Mouse (Mus musculus) liver, adult 2 months (tissue): ENCODE measurements around the gene Ppan. TPM values are rescaled to one million over a fixed set of nuclear protein-coding genes. Genes with fewer than 3 reads are reported as not detected.
A peak's percentile ranks its signal among the peaks of the same experiment; 100 is the strongest.

Experiments used
- DNase-seq: peaks from one replicate; pipeline ENCODE4 v3.0.0-alpha.2; 2011; ENCODE audit warnings: low read depth, low spot score; ENCODE audit errors: extremely low read depth
- H3K27ac ChIP-seq: fragments of 200-500 bp; replicated peaks from 2 replicates; pipeline ENCODE4 v1.5.1; 2012; ENCODE audit warnings: low read depth, mild to moderate bottlenecking, control low read depth, inconsistent platforms, low read length; ENCODE audit not compliant: insufficient read depth
- H3K27me3 ChIP-seq: fragments of 200-500 bp; 2 replicates; pipeline ENCODE4 v1.6.1; 2012; ENCODE audit warnings: mild to moderate bottlenecking, moderate library complexity, low read length, inconsistent platforms; ENCODE audit not compliant: control insufficient read depth, insufficient read depth
- H3K36me3 ChIP-seq: fragments of 200-500 bp; 2 replicates; pipeline ENCODE4 v1.6.1; 2012; ENCODE audit warnings: low read length, inconsistent platforms; ENCODE audit not compliant: control insufficient read depth, insufficient read depth
- H3K4me1 ChIP-seq: fragments of 200-500 bp; 2 replicates; pipeline ENCODE4 v1.6.1; 2011; ENCODE audit warnings: low read length; ENCODE audit not compliant: control insufficient read depth, insufficient read depth
- H3K4me3 ChIP-seq: fragments of 200-500 bp; 2 replicates; pipeline ENCODE4 v1.5.1; 2011; ENCODE audit warnings: low read depth, mild to moderate bottlenecking, control low read depth, low read length, moderate library complexity; ENCODE audit not compliant: insufficient read depth
- H3K79me2 ChIP-seq: fragments of 200-500 bp; 2 replicates; pipeline ENCODE4 v1.6.1; 2012; ENCODE audit warnings: inconsistent platforms, mild to moderate bottlenecking, low read length, moderate library complexity; ENCODE audit not compliant: control insufficient read depth, insufficient read depth
- H3K9ac ChIP-seq: fragments of 200-500 bp; 2 replicates; pipeline ENCODE4 v1.6.1; 2012; ENCODE audit warnings: low read depth, mild to moderate bottlenecking, control low read depth, inconsistent platforms, low read length
- CTCF ChIP-seq: fragments of 200-500 bp; IDR thresholded peaks from 2 replicates; pipeline ENCODE4 v1.5.1; 2011; ENCODE audit warnings: low read depth, low read length, control low read depth
- POLR2A ChIP-seq: fragments of 200-500 bp; IDR thresholded peaks from 2 replicates; pipeline ENCODE4 v1.6.1; 2011; ENCODE audit warnings: low read length, control low read depth; ENCODE audit not compliant: insufficient read depth; ENCODE audit errors: extremely low read depth
- WGBS: fragments of 180-500 bp; shearing (Covaris S2); methylation state at CpG from one replicate; pipeline ENCODE4 v1.1.7; 2018; 5-methylcytosine and 5-hydroxymethylcytosine counted together
- polyA plus RNA-seq: library from polyadenylated mRNA; depleted of rRNA; stranded (reverse); fragments of >200 nt; gene quantifications from 2 replicates; pipeline ENCODE4 v1.2.3, GENCODE M21; 2012
- total RNA-seq: library from RNA; depleted of rRNA; stranded (reverse); fragments of >200 nt; gene quantifications from 2 replicates; pipeline ENCODE4 v1.2.3, GENCODE M21; 2014

Ppan gene
- total and polyA plus RNA-seq, 2 experiments, result 6.5 to 69.6 TPM

DNA sequence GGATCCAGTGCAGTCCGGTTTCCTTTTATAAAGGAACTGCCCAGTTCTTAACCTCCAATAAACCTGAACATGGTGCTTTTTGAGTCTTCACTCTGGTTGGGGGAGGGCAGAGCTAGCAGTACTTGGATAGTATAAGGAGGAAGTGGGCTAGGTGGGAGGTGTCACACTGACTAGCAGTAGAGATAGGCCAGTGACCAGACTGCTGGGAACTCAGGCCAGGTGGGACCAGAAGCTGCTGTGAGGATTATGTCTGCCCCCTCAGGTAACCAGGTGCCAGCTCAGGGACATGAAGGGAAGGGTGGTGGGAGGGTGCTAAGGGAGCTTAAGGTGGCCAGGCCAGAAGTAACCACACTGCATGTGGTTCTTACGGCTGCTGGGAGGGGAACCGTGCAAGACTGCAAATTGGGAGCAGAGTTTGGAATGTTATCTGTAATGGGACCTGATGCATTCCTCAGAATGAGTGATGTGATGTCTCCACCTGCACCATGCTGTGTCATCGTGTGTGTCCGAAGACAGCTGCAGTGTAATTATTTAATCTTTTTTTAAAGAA, 4.2 kb downstream of the Ppan start:
- no peak for TF ChIP-seq CTCF
- Histone ChIP-seq H3K27me3 (no peaks in the 10 kb centered on the region), H3K4me3 (no peak overlapping the region), H3K79me2 (peaks cover 12% of the 10 kb centered on the region; the same call in 1 of the 2 replicates), H3K9ac (no peak overlapping the region), H3K4me1 (peaks cover 7% of the 10 kb centered on the region), H3K36me3 (peaks cover 15% of the 10 kb centered on the region), H3K27ac (no peak overlapping the region)
- 81% methylated on average over 5 of the region's 5 CpGs for WGBS
- DNase-seq, result peak; percentile 26

GRCm38 (mm10) chr9:20893069-20893468, 5.1 kb downstream of the Ppan start:
- H3K27ac ChIP-seq, result no peak overlapping the region
- 77% methylated on average over 5 of the region's 5 CpGs for WGBS
- H3K79me2 ChIP-seq, result peaks cover 20% of the 10 kb centered on the region; the same call in 1 of the 2 replicates
- peaks cover 15% of the 10 kb centered on the region for H3K36me3 ChIP-seq
- DNase-seq, result no peak
- no peaks in the 10 kb centered on the region for H3K27me3 ChIP-seq
- no peak overlapping the region for H3K9ac ChIP-seq
- peaks cover 12% of the 10 kb centered on the region for H3K4me1 ChIP-seq
- TF ChIP-seq CTCF (no peak), POLR2A (no peak)
- H3K4me3 ChIP-seq, result no peak overlapping the region

- H3K27ac ChIP-seq, result no peak overlapping the region
- WGBS, result 81% methylated on average over 13 of the region's 13 CpGs
- no peak overlapping the region for H3K4me3 ChIP-seq
- TF ChIP-seq POLR2A (no peak), CTCF (no peak)
- peaks cover 17% of the 10 kb centered on the region; the same call in 1 of the 2 replicates for H3K79me2 ChIP-seq
- H3K9ac ChIP-seq, result no peak overlapping the region
- DNase-seq, result no peak
- H3K4me1 ChIP-seq, result peaks cover 14% of the 10 kb centered on the region
- H3K27me3 ChIP-seq, result no peaks in the 10 kb centered on the region
- peaks cover 15% of the 10 kb centered on the region for H3K36me3 ChIP-seq
These were observed 5.8 kb downstream of the Ppan start for GRCm38 (mm10) chr9:20893590-20894343.

GRCm38 (mm10) chr9:20894629-20895028, 6.7 kb downstream of the Ppan start:
- Histone ChIP-seq H3K4me1 (peaks cover 14% of the 10 kb centered on the region), H3K79me2 (peaks cover 17% of the 10 kb centered on the region; the same call in 1 of the 2 replicates), H3K4me3 (no peak overlapping the region), H3K36me3 (peaks cover 14% of the 10 kb centered on the region), H3K27me3 (no peaks in the 10 kb centered on the region), H3K27ac (no peak overlapping the region), H3K9ac (no peak overlapping the region)
- WGBS, result 90% methylated on average over 15 of the region's 15 CpGs
- no peak for TF ChIP-seq POLR2A
- TF ChIP-seq CTCF, result no peak
- no peak for DNase-seq

GRCm38 (mm10) chr9:20895382-20895781, 7.4 kb downstream of the Ppan start:
- no peak for DNase-seq
- no peak overlapping the region for H3K4me3 ChIP-seq
- no peak overlapping the region for H3K9ac ChIP-seq
- 93% methylated on average over 9 of the region's 9 CpGs for WGBS
- H3K4me1 ChIP-seq, result peaks cover 14% of the 10 kb centered on the region
- no peak for TF ChIP-seq POLR2A
- TF ChIP-seq CTCF, result no peak
- H3K27ac ChIP-seq, result no peak overlapping the region
- H3K36me3 ChIP-seq, result peaks cover 10% of the 10 kb centered on the region; the same call in 1 of the 2 replicates
- peaks cover 17% of the 10 kb centered on the region; the same call in 1 of the 2 replicates for H3K79me2 ChIP-seq
- H3K27me3 ChIP-seq, result no peaks in the 10 kb centered on the region
